Mouse (Mus musculus) bone marrow, adult 2 months (tissue): Measurements from ENCODE around the gene Dnajb14.

Experiments used
- CTCF ChIP-seq: fragments of 200-500 bp; IDR thresholded peaks from 2 replicates; pipeline ENCODE4 v1.5.1; 2011; ENCODE audit warnings: low read length, control low read depth; ENCODE audit not compliant: control insufficient read depth, insufficient read depth
- POLR2A ChIP-seq: fragments of 200-500 bp; IDR thresholded peaks from 2 replicates; pipeline ENCODE4 v1.6.1; 2011; ENCODE audit warnings: low read depth, mild to moderate bottlenecking, control low read depth, low read length, borderline replicate concordance; ENCODE audit not compliant: control insufficient read depth

DNA sequence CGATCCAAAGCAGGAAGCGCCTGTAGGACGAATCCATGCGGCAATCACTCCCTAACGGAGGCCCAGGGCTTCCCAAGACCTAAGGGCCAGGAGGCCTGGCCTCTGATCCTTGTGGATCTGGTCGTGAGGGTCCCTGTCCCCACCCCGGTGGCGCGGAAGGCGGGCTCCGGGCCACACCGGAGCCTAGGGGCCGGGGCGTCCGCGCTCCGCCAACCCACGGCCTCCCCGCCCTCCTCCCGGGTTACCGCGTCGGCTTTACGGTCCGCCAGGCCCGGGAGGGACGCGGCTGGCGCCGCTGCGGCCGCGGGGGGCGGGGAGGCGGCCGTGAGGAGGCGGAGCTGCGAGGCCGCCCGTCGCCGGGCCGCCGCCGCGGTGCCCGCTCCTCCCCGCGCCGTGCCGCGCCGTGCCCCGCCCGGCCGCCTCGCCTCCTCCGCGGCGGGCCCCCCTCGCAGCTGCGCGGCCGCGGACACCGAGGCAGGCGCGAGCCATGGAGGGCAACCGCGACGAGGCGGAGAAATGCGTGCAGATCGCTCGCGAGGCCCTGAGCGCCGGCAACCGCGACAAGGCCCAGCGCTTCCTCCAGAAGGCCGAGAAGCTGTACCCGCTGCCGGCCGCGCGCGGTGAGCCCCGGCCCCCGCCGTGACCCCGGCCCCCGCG lies at the start of gene Dnajb14:
- TF ChIP-seq CTCF (no peak), POLR2A (peak; percentile 47; the same call in 1 of the 2 replicates)
